Mouse (Mus musculus) monocyte, adult 59 days (primary cell): ENCODE results near the gene Ubr7. TPM values are rescaled to one million over a fixed set of nuclear protein-coding genes. Genes with fewer than 3 reads are reported as not detected.

Experiments
- total RNA-seq, 2 experiments: library from RNA; stranded (reverse); gene quantifications; one replicate each; pipeline ENCODE4 v1.2.4; 2023

Gene Ubr7
- total RNA-seq: 10 to 100 TPM; 12.2 to 13.2 TPM

DNA sequence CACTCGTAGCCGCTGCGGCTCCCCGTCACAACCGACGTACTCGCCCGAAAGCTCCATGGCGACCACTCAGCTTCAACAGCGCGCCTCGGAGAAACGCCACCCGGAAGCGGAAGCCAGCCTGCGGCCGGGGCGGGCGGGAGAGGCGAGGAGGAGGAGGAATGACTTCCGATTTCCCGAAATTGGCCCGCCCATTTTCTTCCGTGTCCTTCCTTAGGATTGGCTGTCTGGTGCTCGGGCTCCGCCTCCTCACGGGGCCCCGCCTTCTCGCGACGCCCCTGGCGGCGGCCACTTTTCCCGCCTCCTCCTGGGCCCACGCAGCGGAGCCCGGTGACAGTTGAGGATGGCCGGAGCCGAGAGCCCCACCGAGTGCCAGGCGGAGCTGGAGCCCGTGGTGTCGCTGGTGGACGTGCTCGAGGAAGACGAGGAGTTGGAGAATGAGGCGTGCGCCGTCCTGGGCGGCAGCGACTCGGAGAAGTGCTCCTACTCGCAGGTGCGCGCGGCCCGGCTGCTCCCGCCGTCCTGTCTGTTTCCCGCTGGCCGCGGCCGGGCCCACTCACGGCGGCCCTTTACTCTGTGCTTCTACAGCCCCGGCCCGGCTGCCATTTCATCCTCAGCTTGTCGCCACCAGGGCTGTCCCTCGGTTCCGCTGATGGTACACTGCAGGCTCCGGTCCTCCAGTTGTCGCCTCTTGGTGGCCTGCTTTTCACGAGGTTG lies at the start of gene Ubr7, which contains the start of the genes Gm28051 and Gon7:
TSS of gene Ubr7 (plus strand) at position 279 of the 714 bp plus-strand sequence.
TSS of gene Gm28051 (minus strand) at position 77 of the 714 bp plus-strand sequence.
TSS of gene Gon7 (minus strand) at position 115 of the 714 bp plus-strand sequence.

GRCm38 (mm10) chr12:102743589-102744574 lies 13.9 kb upstream of the Ubr7 start, which contains the start of the genes Moap1 and Tmem251:
TSS of gene Moap1 (minus strand) at chr12:102743661.
TSS of gene Tmem251 (plus strand) at chr12:102743762.

DNA sequence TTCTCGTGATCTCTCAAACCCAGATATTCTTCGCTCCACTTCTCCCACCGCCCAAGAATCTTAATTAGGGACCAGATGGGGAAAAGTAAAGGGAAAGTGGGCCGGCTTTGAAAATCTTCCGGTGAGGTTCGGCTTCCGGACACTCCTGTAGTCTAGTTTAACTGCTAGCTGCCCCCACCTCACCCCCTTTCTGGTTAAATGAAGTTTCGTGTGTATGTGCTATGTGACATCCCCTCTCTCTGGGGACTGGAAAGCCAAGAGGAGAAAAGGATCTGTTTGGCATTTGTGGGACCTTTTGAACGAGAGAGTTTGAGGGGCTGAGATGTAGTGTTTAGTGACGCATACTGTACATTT lies 613 bp downstream of the Ubr7 start, which contains the start of gene Gm20604:
TSS of gene Gm20604 (minus strand) at position 270 of the 354 bp plus-strand sequence.

Other genes with a start within 250 kb of the Ubr7 start
- not detected for gene Chga, start 203.0 kb upstream of the Ubr7 start, total RNA-seq
- 10 to 100 TPM; 47.3 to 49.7 TPM for gene Itpk1, start 53.0 kb upstream of the Ubr7 start, total RNA-seq
- gene Moap1, start 14.3 kb upstream of the Ubr7 start, total RNA-seq: 1 to 10 TPM; 5.2 to 9.2 TPM
- gene Tmem251, start 14.2 kb upstream of the Ubr7 start, total RNA-seq: 10 to 100 TPM; 13.8 to 15.6 TPM
- gene Gm28051, start 202 bp upstream of the Ubr7 start, total RNA-seq: not detected
- 10 to 100 TPM; 17.3 to 29.4 TPM for gene Gon7, start 164 bp upstream of the Ubr7 start, total RNA-seq
- gene Gm20604, start 705 bp downstream of the Ubr7 start, total RNA-seq: 1 to 10 TPM; 2.8 to 4.7 TPM
- gene Btbd7, start 120.5 kb downstream of the Ubr7 start, total RNA-seq: 10 to 100 TPM; 40.3 to 43.1 TPM
- gene Cox8c, start 141.3 kb downstream of the Ubr7 start, total RNA-seq: not detected
- not detected for gene Unc79, start 190.9 kb downstream of the Ubr7 start, total RNA-seq